Mouse (Mus musculus): ENCODE results near the gene Cyp4f40.
"Not testable (repeated sequence)": the region's sequence is repeated elsewhere in the genome, so short reads cannot be mapped to it uniquely, and the experiment has no call there.

The Cyp4f40 gene

DNA sequence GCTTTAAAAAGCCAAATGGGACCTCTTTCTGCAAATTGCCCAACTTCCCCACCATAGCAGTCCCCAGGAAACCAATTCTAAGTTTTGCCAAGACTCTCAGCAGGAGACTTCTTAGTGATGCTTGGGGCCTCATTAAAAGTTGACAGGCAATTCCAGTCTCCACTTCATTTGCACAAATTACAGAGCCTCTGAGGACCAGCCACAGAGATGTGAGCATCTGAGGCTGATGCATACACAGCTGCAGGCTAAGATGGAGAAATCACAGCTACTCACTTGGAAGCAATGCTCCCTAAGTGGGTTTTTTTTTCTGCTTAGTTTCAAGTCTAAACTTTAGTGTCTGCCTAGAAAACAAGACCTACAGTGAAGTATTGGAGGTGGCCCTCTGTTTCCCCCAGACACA, 51.8 kb downstream of the Cyp4f40 start:
- not testable (repeated sequence) for DNase-seq (ENCODE audit: low spot score)

DNA sequence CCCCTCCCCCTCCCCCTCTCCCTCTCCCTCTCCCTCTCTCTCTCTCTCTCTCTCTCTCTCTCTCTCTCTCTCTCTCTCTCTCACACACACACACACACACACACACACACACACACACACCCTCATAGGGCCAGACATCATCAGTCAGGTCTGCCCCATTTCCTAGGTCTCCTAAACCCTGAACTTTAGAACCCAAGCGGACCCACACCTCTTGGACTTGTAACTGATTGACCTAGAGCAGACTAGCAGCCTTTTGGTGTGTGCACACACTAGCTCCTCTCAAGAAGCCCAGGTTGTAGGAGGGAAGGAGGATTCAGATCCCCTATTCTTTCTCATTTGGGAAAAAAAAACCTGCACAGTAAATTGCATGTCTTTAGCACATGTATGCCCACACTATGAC, 63.5 kb downstream of the Cyp4f40 start:
- not testable (repeated sequence) for DNase-seq (ENCODE audit: low spot score)

DNA sequence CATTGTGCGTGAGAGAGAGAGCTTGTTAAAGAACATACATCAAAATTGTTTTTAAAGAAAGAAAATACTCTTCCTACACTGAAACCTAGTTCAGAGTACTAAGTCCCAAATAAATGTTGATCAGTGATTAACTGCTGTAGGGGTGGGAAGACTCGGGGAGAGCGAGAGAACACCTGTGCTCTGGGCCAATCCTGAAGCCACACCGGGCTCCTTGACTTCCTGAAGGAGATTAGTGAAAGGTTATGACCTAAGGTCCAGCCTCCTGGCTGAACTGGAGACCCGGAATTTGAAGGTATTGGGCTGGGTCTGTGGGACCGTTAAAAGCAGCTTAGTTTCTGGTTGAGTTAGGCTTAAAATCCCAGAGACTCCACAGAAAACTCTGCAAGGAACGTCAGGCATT, 64.1 kb downstream of the Cyp4f40 start:
- DNase-seq (ENCODE audit: low spot score), result no peak

DNA sequence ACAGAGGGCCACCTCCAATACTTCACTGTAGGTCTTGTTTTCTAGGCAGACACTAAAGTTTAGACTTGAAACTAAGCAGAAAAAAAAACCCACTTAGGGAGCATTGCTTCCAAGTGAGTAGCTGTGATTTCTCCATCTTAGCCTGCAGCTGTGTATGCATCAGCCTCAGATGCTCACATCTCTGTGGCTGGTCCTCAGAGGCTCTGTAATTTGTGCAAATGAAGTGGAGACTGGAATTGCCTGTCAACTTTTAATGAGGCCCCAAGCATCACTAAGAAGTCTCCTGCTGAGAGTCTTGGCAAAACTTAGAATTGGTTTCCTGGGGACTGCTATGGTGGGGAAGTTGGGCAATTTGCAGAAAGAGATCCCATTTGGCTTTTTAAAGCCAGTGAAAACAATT, 67.7 kb downstream of the Cyp4f40 start:
- not testable (repeated sequence) for DNase-seq (ENCODE audit: low spot score)

Measured in MN1 (cell line).